Mouse (Mus musculus) 3T3-L1 (cell line): ENCODE data around the gene Fgr.

ENCODE experiments used
- DNase-seq: peaks from one replicate; pipeline ENCODE4 v3.0.0-alpha.2; 2015; ENCODE audit warnings: low read depth, low spot score

Fgr gene

GRCm38 (mm10) chr4:132973814-132974398 is at the start of gene Fgr:
TSS of gene Fgr (plus strand) at chr4:132974095.
- no peak for DNase-seq

GRCm38 (mm10) chr4:132926520-132926919 is 47.4 kb upstream of the Fgr start:
- DNase-seq: peak; percentile 17

GRCm38 (mm10) chr4:132930784-132931183 is 43.1 kb upstream of the Fgr start:
- peak; percentile 81 for DNase-seq

GRCm38 (mm10) chr4:132932752-132933404 is 41.0 kb upstream of the Fgr start:
- DNase-seq: no peak

GRCm38 (mm10) chr4:132934639-132935038 is 39.3 kb upstream of the Fgr start:
- no peak for DNase-seq

- peak; percentile 51 for DNase-seq
Measured at GRCm38 (mm10) chr4:132938181-132938941, 35.5 kb upstream of the Fgr start.

GRCm38 (mm10) chr4:132939421-132940127 is 34.3 kb upstream of the Fgr start:
- no peak for DNase-seq

GRCm38 (mm10) chr4:132941012-132941729 is 32.7 kb upstream of the Fgr start:
- no peak for DNase-seq

- DNase-seq: peak; percentile 28
Measured at GRCm38 (mm10) chr4:132943088-132943487, 30.8 kb upstream of the Fgr start.

- peak; percentile 31 for DNase-seq
Measured at GRCm38 (mm10) chr4:132944106-132944505, 29.8 kb upstream of the Fgr start.

- DNase-seq: peak; percentile 41
Measured at GRCm38 (mm10) chr4:132944776-132945175, 29.1 kb upstream of the Fgr start.

GRCm38 (mm10) chr4:132945261-132946046 is 28.4 kb upstream of the Fgr start:
- peak; percentile 92 for DNase-seq

GRCm38 (mm10) chr4:132946047-132947001 is 27.6 kb upstream of the Fgr start:
- peak; percentile 59 for DNase-seq

GRCm38 (mm10) chr4:132949882-132950532 is 23.9 kb upstream of the Fgr start:
- DNase-seq: no peak

GRCm38 (mm10) chr4:132950999-132951398 is 22.9 kb upstream of the Fgr start:
- DNase-seq: no peak

- no peak for DNase-seq
Measured at GRCm38 (mm10) chr4:132954530-132955394, 19.1 kb upstream of the Fgr start.

GRCm38 (mm10) chr4:132955395-132955791 is 18.5 kb upstream of the Fgr start:
- no peak for DNase-seq
